Mouse (Mus musculus): Measurements from ENCODE around the gene Npas3. TPM values are rescaled to one million over a fixed set of nuclear protein-coding genes. Genes with fewer than 3 reads are reported as not detected.

Gene Npas3
- polyA plus RNA-seq, 1 experiment from 2014 or later: 0.70 TPM

DNA sequence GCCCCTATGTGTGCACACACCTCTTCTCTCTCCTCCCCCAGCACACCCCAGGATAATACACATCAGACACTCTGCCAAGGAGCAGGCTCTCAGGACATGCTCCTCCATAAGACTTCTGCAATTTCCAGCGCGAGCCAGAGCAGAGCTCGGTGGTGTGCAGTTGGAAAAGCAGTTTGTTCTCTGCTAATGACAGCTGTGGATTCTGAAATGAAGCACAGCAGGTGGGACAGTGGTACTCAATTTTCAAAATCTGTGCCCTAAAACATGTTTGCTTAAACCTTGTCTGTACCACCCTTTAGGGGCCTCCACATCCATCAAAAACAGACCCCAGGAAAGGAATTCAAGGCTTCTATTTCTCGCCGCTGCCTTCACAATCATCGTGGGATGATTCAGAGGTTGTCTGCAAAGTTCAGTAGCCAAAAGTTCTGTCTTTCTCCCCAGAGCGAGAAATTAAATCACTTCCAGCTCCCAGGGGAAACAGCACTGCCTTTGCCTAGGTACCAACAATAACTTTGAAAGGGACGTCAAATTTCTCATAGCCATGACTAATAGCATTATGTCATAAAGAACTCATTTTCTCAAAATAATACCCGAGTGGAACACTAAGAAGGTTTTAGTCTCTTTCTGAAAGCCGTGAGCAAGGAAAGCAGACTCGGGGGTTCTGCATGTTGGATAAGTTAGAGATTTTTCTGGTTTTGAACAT, 533.5 kb downstream of the Npas3 start:
- Histone ChIP-seq H3K9me3 (replicated peaks) (no peaks in the 10 kb centered on the region), H3K9ac (no peak overlapping the region), H3K27me3 (replicated peaks) (no peaks in the 10 kb centered on the region), H3K36me3 (no peaks in the 10 kb centered on the region), H3K27ac (no peak overlapping the region), H3K4me3 (no peak overlapping the region), H3K4me1 (no peaks in the 10 kb centered on the region), H3K4me2 (no peak overlapping the region)
- no peak for ATAC-seq
- 67% methylated on average over 11 of the region's 11 CpGs for WGBS (ENCODE audit: insufficient replicate concordance)

DNA sequence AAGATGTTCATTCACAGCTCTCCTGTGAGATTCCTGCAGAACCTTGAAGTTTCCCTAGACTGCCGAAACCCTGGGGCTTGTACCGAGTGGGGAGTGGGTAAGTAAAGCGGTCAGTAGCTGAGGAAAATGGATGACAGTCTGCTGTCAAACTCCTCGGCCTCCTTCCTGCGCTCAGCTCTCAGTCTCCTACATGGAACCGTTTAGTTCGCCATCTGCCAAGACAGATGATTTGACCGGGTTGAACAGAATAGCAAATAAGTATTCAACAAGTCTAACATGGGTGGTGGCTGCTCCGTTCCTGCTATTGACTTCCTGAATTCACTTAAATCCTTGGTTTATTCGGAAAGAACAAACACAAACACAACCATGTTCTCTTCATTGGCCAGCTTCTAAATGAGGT, 541.0 kb downstream of the Npas3 start:
- H3K4me2 ChIP-seq: no peak overlapping the region
- ATAC-seq: no peak
- H3K4me3 ChIP-seq: no peak overlapping the region
- H3K27me3 ChIP-seq (replicated peaks): peaks cover 17% of the 10 kb centered on the region; the same call in 1 of the 2 replicates
- H3K4me1 ChIP-seq: peaks cover 2% of the 10 kb centered on the region
- H3K36me3 ChIP-seq: no peaks in the 10 kb centered on the region
- H3K9ac ChIP-seq: no peak overlapping the region
- no peak overlapping the region for H3K27ac ChIP-seq
- no peaks in the 10 kb centered on the region for H3K9me3 ChIP-seq (replicated peaks)
- WGBS (ENCODE audit: insufficient replicate concordance): 76% methylated on average over 10 of the region's 10 CpGs

DNA sequence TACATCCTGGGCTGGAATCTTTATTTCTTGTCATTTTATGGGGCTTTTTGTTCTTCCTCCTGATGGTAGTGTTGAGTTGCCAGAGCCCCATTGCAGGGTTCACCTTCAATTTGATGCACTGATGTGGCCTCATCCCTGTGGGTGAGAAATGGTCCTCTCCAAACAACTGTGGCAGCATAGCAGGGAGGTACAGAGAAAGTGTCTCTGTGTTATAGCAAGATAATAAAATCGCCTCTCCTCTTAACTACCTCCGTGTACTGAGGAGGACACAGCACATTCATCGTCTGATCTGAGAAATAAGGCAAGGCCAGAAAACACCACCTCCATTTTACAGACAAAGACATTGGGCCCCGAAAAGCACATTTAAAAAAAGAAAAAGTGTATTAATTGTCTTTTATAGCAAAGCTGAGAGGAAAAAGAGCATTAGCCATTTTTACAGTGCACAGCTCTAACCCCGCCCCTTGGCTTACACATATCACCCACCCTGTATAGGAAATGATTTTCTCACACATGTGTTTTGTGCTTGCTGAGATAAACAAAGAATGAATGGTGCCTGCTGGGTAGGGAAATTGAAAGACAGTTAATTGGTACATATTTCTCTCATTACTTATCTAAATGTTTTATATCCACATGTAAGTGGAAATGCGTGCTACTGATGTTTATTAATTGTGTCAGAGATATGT, 546.4 kb downstream of the Npas3 start:
- H3K4me1 ChIP-seq: peaks cover 12% of the 10 kb centered on the region
- H3K36me3 ChIP-seq: no peaks in the 10 kb centered on the region
- no peak overlapping the region for H3K4me3 ChIP-seq
- no peaks in the 10 kb centered on the region for H3K9me3 ChIP-seq (replicated peaks)
- peak; percentile 92 for ATAC-seq
- no peak overlapping the region for H3K9ac ChIP-seq
- 60% methylated on average over 6 of the region's 6 CpGs for WGBS (ENCODE audit: insufficient replicate concordance)
- peaks cover 20% of the 10 kb centered on the region; the same call in 1 of the 2 replicates for H3K27me3 ChIP-seq (replicated peaks)
- H3K27ac ChIP-seq: no peak overlapping the region
- 0 out of 2 replicates have a peak overlapping the region, but pooled peaks have one; percentile 4 for H3K4me2 ChIP-seq

DNA sequence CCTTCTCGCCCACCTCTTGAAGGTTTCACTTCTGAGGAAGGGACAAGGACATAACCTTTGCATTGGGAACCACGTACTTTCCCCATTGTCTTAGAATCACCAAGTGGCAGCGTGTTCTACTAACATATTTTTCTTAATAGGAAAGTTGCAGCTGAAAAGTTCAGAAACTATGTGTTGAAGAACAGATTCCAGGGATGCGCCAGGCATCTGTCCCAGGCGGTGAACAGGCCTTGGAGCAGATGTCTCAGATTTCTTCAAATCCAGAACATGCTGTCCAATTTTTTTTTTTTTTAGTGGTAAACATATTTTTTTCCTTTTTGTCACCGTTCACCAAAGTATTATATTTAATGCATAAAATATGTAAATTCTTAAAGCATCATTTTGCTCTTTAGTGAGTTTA, 553.4 kb downstream of the Npas3 start:
- H3K36me3 ChIP-seq: no peaks in the 10 kb centered on the region
- no peak for ATAC-seq
- no peaks in the 10 kb centered on the region for H3K4me1 ChIP-seq
- no peaks in the 10 kb centered on the region for H3K9me3 ChIP-seq (replicated peaks)
- H3K27ac ChIP-seq: no peak overlapping the region
- WGBS (ENCODE audit: insufficient replicate concordance): 75% methylated on average over 6 of the region's 6 CpGs
- peaks cover 8% of the 10 kb centered on the region; the same call in 1 of the 2 replicates for H3K27me3 ChIP-seq (replicated peaks)
- H3K4me2 ChIP-seq: no peak overlapping the region
- H3K9ac ChIP-seq: no peak overlapping the region
- H3K4me3 ChIP-seq: no peak overlapping the region

DNA sequence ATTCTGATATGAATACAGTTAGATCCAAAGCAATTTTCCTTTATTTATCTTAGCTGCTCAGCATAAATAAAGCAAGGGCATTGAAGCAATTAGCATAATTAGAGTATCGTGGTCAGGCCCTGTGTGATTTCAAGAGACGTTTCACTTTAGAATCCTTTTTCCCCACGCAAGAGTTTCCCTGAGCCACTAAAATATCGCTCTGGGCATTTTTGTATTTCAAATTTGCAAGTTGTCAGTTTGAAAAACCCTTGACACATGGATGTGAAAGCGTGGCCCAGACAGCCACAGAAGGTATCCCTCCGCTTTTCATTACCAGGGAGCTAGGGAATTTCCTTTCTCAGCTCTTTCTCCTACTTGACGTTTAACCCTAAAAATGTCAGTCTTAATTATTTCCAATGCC, 553.9 kb downstream of the Npas3 start:
- WGBS (ENCODE audit: insufficient replicate concordance): 71% methylated on average over 7 of the region's 7 CpGs
- Histone ChIP-seq H3K4me2 (no peak overlapping the region), H3K27me3 (replicated peaks) (peaks cover 8% of the 10 kb centered on the region; the same call in 1 of the 2 replicates), H3K27ac (no peak overlapping the region), H3K9me3 (replicated peaks) (no peaks in the 10 kb centered on the region), H3K4me1 (no peaks in the 10 kb centered on the region), H3K9ac (no peak overlapping the region), H3K36me3 (no peaks in the 10 kb centered on the region), H3K4me3 (no peak overlapping the region)
- ATAC-seq: no peak

DNA sequence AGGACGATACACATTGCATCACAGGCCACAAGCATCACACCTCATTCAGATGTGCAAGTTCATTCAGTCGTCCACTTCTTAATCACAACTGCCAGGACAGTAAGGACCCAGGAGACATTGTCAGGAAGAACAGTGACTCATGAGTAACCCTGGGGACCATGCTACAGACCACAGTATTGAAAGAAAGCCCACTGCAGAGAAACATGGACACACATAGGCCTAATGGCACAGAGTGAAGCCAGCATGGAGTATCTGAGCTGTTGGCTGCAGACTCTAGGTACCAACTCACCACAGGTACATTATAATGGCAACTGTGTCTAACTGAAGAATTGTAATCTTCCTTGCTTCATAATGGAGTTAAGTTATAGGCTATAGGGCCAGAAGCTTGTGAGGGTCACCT, 561.6 kb downstream of the Npas3 start:
- no peak for ATAC-seq
- H3K4me3 ChIP-seq: no peak overlapping the region
- H3K9ac ChIP-seq: no peak overlapping the region
- H3K36me3 ChIP-seq: no peaks in the 10 kb centered on the region
- H3K27ac ChIP-seq: no peak overlapping the region
- no peaks in the 10 kb centered on the region for H3K9me3 ChIP-seq (replicated peaks)
- WGBS (ENCODE audit: insufficient replicate concordance): 70% methylated on average over 2 of the region's 2 CpGs
- H3K4me2 ChIP-seq: no peak overlapping the region
- H3K4me1 ChIP-seq: peaks cover 4% of the 10 kb centered on the region
- no peaks in the 10 kb centered on the region for H3K27me3 ChIP-seq (replicated peaks)

DNA sequence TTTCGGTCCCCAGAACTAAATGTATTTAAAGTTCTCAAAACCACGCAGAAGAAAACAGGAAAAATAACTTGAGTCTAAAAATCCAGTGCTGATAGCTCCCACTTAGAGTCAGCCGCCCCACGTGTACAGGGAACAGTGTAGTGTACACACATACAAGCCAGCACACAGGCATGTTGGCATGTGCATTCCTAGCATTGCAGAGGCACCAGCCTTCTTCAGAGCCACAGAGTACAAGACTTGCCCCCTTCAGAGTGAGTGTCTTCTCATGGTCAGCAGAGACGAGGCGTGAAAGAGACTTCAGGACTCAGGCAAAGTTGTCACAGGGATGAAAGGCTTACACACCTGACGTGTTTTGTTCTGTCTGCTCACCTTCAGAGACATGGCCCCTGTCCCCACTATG, 565.8 kb downstream of the Npas3 start:
- no peak overlapping the region for H3K4me3 ChIP-seq
- H3K4me1 ChIP-seq: peaks cover 10% of the 10 kb centered on the region
- H3K4me2 ChIP-seq: no peak overlapping the region
- no peak for ATAC-seq
- no peak overlapping the region for H3K9ac ChIP-seq
- no peaks in the 10 kb centered on the region for H3K36me3 ChIP-seq
- H3K9me3 ChIP-seq (replicated peaks): no peaks in the 10 kb centered on the region
- H3K27me3 ChIP-seq (replicated peaks): 0 out of 2 replicates have a peak, but pooled peaks cover 7% of the 10 kb centered on the region
- 73% methylated on average over 7 of the region's 7 CpGs for WGBS (ENCODE audit: insufficient replicate concordance)
- no peak overlapping the region for H3K27ac ChIP-seq

DNA sequence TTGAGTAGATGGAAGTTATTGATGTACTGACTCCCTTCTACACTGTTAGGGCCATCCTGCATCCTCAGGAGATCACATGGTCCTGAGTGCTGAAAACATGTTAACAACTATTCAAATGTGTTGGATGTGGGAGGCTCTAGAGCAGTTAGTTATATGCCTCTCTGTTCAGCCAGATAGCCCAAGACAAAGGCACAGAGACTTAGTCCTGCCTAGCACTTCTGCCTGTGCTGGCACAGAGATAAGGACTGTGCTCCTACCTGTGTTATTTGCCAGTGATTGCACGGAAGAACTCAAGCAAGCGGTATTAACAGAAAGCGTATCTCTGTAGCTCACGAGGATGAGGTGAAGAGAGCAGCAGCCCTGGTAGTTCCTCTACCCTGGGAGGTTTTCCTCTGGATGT, 571.5 kb downstream of the Npas3 start:
- WGBS (ENCODE audit: insufficient replicate concordance): 44% methylated on average over 4 of the region's 4 CpGs

DNA sequence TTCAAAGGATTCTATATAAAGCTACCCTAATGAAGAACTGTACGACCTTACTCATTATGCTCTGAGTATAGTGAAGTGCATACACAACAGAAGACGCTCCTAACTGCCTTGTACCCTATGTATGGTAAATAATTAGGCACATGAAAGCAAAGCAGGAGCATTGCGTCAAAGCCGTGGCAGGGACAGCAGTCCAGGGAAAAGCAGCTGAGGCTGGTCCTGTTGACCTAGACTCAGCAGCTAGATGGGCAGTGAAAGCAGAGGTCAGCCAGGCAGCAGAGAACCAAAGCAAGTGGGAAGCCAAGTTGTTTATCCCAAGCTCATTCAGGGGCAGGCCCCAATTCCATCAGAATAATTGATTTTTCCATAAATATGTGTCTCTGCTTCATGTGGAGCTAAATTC, 574.4 kb downstream of the Npas3 start:
- no peak for ATAC-seq
- Histone ChIP-seq H3K27me3 (replicated peaks) (no peaks in the 10 kb centered on the region), H3K9me3 (replicated peaks) (no peaks in the 10 kb centered on the region), H3K4me3 (no peak overlapping the region), H3K9ac (no peak overlapping the region), H3K36me3 (no peaks in the 10 kb centered on the region), H3K4me2 (no peak overlapping the region), H3K4me1 (peaks cover 12% of the 10 kb centered on the region), H3K27ac (no peak overlapping the region)
- 77% methylated on average over 4 of the region's 4 CpGs for WGBS (ENCODE audit: insufficient replicate concordance)

More for the DNA sequence above, 571.5 kb downstream of the Npas3 start:
- no peak overlapping the region for H3K4me2 ChIP-seq
- 0 out of 2 replicates have a peak, but pooled peaks cover 7% of the 10 kb centered on the region for H3K27me3 ChIP-seq (replicated peaks)
- no peak overlapping the region for H3K4me3 ChIP-seq
- peaks cover 12% of the 10 kb centered on the region for H3K4me1 ChIP-seq
- H3K9ac ChIP-seq: no peak overlapping the region
- H3K36me3 ChIP-seq: no peaks in the 10 kb centered on the region
- no peaks in the 10 kb centered on the region for H3K9me3 ChIP-seq (replicated peaks)
- ATAC-seq: peak; percentile 93
- H3K27ac ChIP-seq: no peak overlapping the region

DNA sequence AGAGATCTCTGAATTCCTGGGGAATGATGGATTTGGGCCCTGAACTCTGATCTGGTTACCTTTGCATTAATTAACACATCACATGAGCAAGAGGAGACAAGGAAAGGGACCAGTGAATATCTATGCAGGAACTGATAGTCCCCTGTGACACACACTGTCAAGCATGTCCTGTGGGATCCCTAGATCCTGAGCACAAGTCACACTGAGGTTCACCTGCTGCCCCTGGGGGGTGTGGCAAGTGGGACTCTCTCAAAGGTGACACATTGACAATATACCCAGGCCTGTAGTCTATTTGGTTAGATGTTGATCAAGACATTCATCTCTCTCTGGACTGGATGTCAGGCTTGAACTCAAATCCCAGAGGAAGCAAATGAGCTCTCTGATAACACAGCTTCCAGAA, 576.8 kb downstream of the Npas3 start:
- Histone ChIP-seq H3K9me3 (replicated peaks) (no peaks in the 10 kb centered on the region), H3K9ac (no peak overlapping the region), H3K4me2 (no peak overlapping the region), H3K27me3 (replicated peaks) (no peaks in the 10 kb centered on the region), H3K27ac (no peak overlapping the region), H3K4me3 (no peak overlapping the region), H3K36me3 (no peaks in the 10 kb centered on the region), H3K4me1 (peaks cover under 1% of the 10 kb centered on the region)
- no peak for ATAC-seq

DNA sequence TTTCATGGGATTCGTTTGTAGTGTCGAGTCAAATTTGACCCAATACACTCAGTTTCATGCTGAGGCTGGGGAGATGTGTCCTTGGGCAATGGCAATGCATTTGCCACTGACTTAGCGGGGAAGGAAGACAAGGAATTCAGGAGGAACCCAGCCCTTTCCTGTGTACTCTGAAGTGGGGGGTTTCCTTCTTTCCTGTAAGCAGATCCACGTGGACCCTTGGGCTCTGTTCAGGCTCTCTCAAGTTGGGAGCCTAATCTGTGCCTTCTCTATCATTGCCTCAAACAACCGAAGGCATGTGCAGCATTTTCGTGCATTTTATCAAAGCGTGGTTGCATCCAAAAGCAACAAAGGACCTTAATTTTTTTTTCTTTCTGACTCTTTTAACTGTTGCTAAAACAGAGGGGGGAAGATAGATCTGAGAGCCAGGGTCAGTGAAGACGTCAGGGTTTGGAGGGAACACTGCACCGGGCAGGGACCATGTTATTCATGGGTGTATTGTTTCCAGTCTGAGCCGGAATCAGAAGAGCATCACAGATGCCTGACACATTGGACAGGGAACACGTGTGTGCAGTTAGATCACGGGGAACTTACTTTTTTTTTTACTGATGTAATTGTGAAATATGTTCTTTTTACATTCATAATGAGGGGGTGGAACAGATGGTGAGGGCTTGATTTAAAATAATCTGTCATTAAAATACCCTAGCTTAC, 577.6 kb downstream of the Npas3 start:
- no peak for ATAC-seq
- Histone ChIP-seq H3K27me3 (replicated peaks) (no peaks in the 10 kb centered on the region), H3K36me3 (no peaks in the 10 kb centered on the region), H3K4me2 (no peak overlapping the region), H3K9ac (no peak overlapping the region), H3K4me3 (no peak overlapping the region), H3K4me1 (no peaks in the 10 kb centered on the region; the same call in 1 of the 2 replicates), H3K27ac (no peak overlapping the region), H3K9me3 (replicated peaks) (no peaks in the 10 kb centered on the region)
- 48% methylated on average over 12 of the region's 12 CpGs for WGBS (ENCODE audit: insufficient replicate concordance)

DNA sequence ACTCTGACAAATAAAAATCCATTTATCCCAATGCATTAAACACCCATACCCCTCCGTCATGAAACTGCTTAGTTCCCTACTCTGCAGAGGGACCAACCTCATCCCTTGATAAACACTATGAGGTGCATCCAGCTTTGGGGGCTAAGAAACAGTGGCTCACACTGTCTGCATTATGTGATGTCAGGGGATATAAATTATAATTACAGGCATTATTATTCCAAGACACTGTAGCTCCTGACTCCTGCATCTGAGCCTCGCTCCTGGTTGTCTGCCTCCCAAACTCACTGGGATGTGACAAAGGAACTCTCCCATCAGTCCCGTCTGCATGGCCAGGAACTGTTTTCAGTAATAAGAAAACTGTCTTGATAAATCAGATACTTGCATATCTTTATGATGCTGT, 578.3 kb downstream of the Npas3 start:
- ATAC-seq: no peak

More for the DNA sequence above, 578.3 kb downstream of the Npas3 start:
- H3K4me2 ChIP-seq: no peak overlapping the region
- H3K36me3 ChIP-seq: no peaks in the 10 kb centered on the region
- no peak overlapping the region for H3K27ac ChIP-seq
- H3K9ac ChIP-seq: no peak overlapping the region
- WGBS (ENCODE audit: insufficient replicate concordance): 66% methylated on average over 3 of the region's 3 CpGs
- H3K27me3 ChIP-seq (replicated peaks): no peaks in the 10 kb centered on the region
- no peak overlapping the region for H3K4me3 ChIP-seq
- H3K9me3 ChIP-seq (replicated peaks): no peaks in the 10 kb centered on the region
- peaks cover 4% of the 10 kb centered on the region for H3K4me1 ChIP-seq

Measured in liver, embryonic 12.5 days (tissue).